19 mouse cellular contexts compared by ENCODE assay signal in genomic region chr1:43485204-43485603, GRCm38 (mm10). TPM values are rescaled to one million over a fixed set of nuclear protein-coding genes. Genes with fewer than 3 reads are reported as not detected.
DNase-seq lines count a peak whose midpoint lies in the region; ATAC-seq and TF ChIP-seq lines count a peak whose summit lies in the region.
"Had no signal": no experiment of that assay in that cellular context is flagged by ENCODE, and none has a peak within 500 bp of the region (broad histone marks: within the 10 kb centered on the region; RNA-seq: fewer than 3 reads in every experiment).

No protein-coding gene starts in this region.

- no peak overlapping the region for H3K9ac ChIP-seq in hindbrain, embryonic 14.5 days
- no peak overlapping the region for H3K9ac ChIP-seq in hindbrain, embryonic 16.5 days (ENCODE audit: low read depth, low read length)
- no peak overlapping the region for H3K9ac ChIP-seq in midbrain, embryonic 11.5 days (ENCODE audit: low read length)
- H3K9ac ChIP-seq in midbrain, embryonic 15.5 days = no peak overlapping the region
- no peak overlapping the region for H3K9ac ChIP-seq in liver, embryonic 13.5 days
- H3K9ac ChIP-seq in liver, postnatal 0 days (replicated peaks) = no peak overlapping the region
- H3K9ac ChIP-seq: embryonic facial prominence, embryonic 13.5 days; limb, embryonic 15.5 days; stomach, embryonic 15.5 days had no signal

- peaks cover 11% of the 10 kb centered on the region for H3K4me1 ChIP-seq in hindbrain, embryonic 14.5 days (replicated peaks; ENCODE audit: control insufficient read depth, insufficient read depth, low read length)
- H3K4me1 ChIP-seq in hindbrain, embryonic 16.5 days (ENCODE audit: control insufficient read depth, insufficient read depth, low read depth, low read length) = no peaks in the 10 kb centered on the region; the same call in 1 of the 2 replicates
- peaks cover 8% of the 10 kb centered on the region; the same call in 1 of the 2 replicates for H3K4me1 ChIP-seq in midbrain, embryonic 11.5 days (ENCODE audit: control insufficient read depth, insufficient read depth, low read length)
- no peaks in the 10 kb centered on the region for H3K4me1 ChIP-seq in midbrain, embryonic 15.5 days
- H3K4me1 ChIP-seq in liver, embryonic 13.5 days (replicated peaks) = peaks cover 55% of the 10 kb centered on the region
- H3K4me1 ChIP-seq in liver, postnatal 0 days (ENCODE audit: insufficient read depth) = peaks cover 16% of the 10 kb centered on the region

- TF ChIP-seq CTCF in liver, postnatal 0 days (IDR thresholded peaks at IDR 0.05; ENCODE audit: low read depth) = no peak

- WGBS in hindbrain, embryonic 14.5 days = 75% methylated on average over 9 of the region's 9 CpGs
- 71% methylated on average over 9 of the region's 9 CpGs for WGBS in hindbrain, embryonic 16.5 days
- 82% methylated on average over 9 of the region's 9 CpGs for WGBS in midbrain, embryonic 11.5 days
- WGBS in midbrain, embryonic 15.5 days = 62% methylated on average over 9 of the region's 9 CpGs
- WGBS in liver, embryonic 13.5 days (ENCODE audit: insufficient replicate concordance) = 79% methylated on average over 9 of the region's 9 CpGs
- WGBS in liver, postnatal 0 days (ENCODE audit: insufficient replicate concordance) = 62% methylated on average over 9 of the region's 9 CpGs

- no peak overlapping the region for H3K4me3 ChIP-seq in hindbrain, embryonic 14.5 days (replicated peaks; ENCODE audit: low read length)
- no peak overlapping the region for H3K4me3 ChIP-seq in hindbrain, embryonic 16.5 days (ENCODE audit: low read length)
- no peak overlapping the region for H3K4me3 ChIP-seq in midbrain, embryonic 11.5 days (ENCODE audit: low read depth, low read length)
- no peak overlapping the region for H3K4me3 ChIP-seq in midbrain, embryonic 15.5 days
- no peak overlapping the region for H3K4me3 ChIP-seq in liver, embryonic 13.5 days (replicated peaks)
- no peak overlapping the region for H3K4me3 ChIP-seq in liver, postnatal 0 days (ENCODE audit: low read depth, low read length)
- H3K4me3 ChIP-seq: embryonic facial prominence, embryonic 13.5 days; limb, embryonic 15.5 days; stomach, embryonic 15.5 days had no signal

- no peak overlapping the region for H3K27ac ChIP-seq in hindbrain, embryonic 14.5 days
- H3K27ac ChIP-seq in hindbrain, embryonic 16.5 days (ENCODE audit: low read depth, low read length) = no peak overlapping the region
- H3K27ac ChIP-seq in midbrain, embryonic 11.5 days (ENCODE audit: low read depth, low read length) = no peak overlapping the region
- H3K27ac ChIP-seq in midbrain, embryonic 15.5 days = no peak overlapping the region
- peak overlapping the region; percentile 40 for H3K27ac ChIP-seq in liver, embryonic 13.5 days
- 0 out of 2 replicates have a peak overlapping the region, but pooled peaks have one; percentile 36 for H3K27ac ChIP-seq in liver, postnatal 0 days (ENCODE audit: low read depth)
- H3K27ac ChIP-seq: embryonic facial prominence, embryonic 13.5 days; limb, embryonic 15.5 days; stomach, embryonic 15.5 days had no signal

- no peaks in the 10 kb centered on the region for H3K9me3 ChIP-seq in hindbrain, embryonic 14.5 days (ENCODE audit: control insufficient read depth, low read length)
- H3K9me3 ChIP-seq in hindbrain, embryonic 16.5 days (ENCODE audit: control insufficient read depth, low read length) = no peaks in the 10 kb centered on the region
- no peaks in the 10 kb centered on the region for H3K9me3 ChIP-seq in midbrain, embryonic 11.5 days (ENCODE audit: control insufficient read depth, low read length)
- H3K9me3 ChIP-seq in midbrain, embryonic 15.5 days = no peaks in the 10 kb centered on the region
- H3K9me3 ChIP-seq in liver, embryonic 13.5 days (replicated peaks) = no peaks in the 10 kb centered on the region
- H3K9me3 ChIP-seq in liver, postnatal 0 days (ENCODE audit: low read length) = no peaks in the 10 kb centered on the region
- H3K9me3 ChIP-seq: embryonic facial prominence, embryonic 13.5 days; limb, embryonic 15.5 days; stomach, embryonic 15.5 days had no signal

- ATAC-seq in hindbrain, embryonic 14.5 days (ENCODE audit: low FRiP score) = peak; percentile 9; the same call in 1 of the 2 replicates
- no peak for ATAC-seq in hindbrain, embryonic 16.5 days
- ATAC-seq in midbrain, embryonic 11.5 days (ENCODE audit: low FRiP score) = 0 out of 2 replicates have a peak, but pooled peaks have one; percentile 30
- ATAC-seq in midbrain, embryonic 15.5 days (replicated peaks) = no peak; the same call in 1 of the 2 replicates
- no peak for ATAC-seq in liver, embryonic 13.5 days (ENCODE audit: low read depth)
- ATAC-seq in liver, postnatal 0 days = peak; percentile 81
- ATAC-seq: lung, postnatal 0 days had no signal

- H3K36me3 ChIP-seq in hindbrain, embryonic 14.5 days (replicated peaks; ENCODE audit: control insufficient read depth, insufficient read depth) = no peaks in the 10 kb centered on the region
- H3K36me3 ChIP-seq in hindbrain, embryonic 16.5 days (ENCODE audit: control insufficient read depth, insufficient read depth, low read length) = no peaks in the 10 kb centered on the region
- no peaks in the 10 kb centered on the region for H3K36me3 ChIP-seq in midbrain, embryonic 11.5 days (ENCODE audit: control insufficient read depth, insufficient read depth, low read length)
- H3K36me3 ChIP-seq in midbrain, embryonic 15.5 days (replicated peaks) = no peaks in the 10 kb centered on the region
- H3K36me3 ChIP-seq in liver, embryonic 13.5 days = no peaks in the 10 kb centered on the region
- no peaks in the 10 kb centered on the region for H3K36me3 ChIP-seq in liver, postnatal 0 days (replicated peaks; ENCODE audit: insufficient read depth, low read length)
- H3K36me3 ChIP-seq: embryonic facial prominence, embryonic 13.5 days; limb, embryonic 15.5 days; stomach, embryonic 15.5 days had no signal

- no peaks in the 10 kb centered on the region for H3K27me3 ChIP-seq in hindbrain, embryonic 14.5 days (ENCODE audit: control insufficient read depth, insufficient read depth, low read length)
- no peaks in the 10 kb centered on the region for H3K27me3 ChIP-seq in hindbrain, embryonic 16.5 days (replicated peaks; ENCODE audit: control insufficient read depth, insufficient read depth, low read length)
- no peaks in the 10 kb centered on the region for H3K27me3 ChIP-seq in midbrain, embryonic 11.5 days (ENCODE audit: control insufficient read depth, insufficient read depth, low read length)
- no peaks in the 10 kb centered on the region for H3K27me3 ChIP-seq in midbrain, embryonic 15.5 days (replicated peaks)
- no peaks in the 10 kb centered on the region for H3K27me3 ChIP-seq in liver, embryonic 13.5 days
- H3K27me3 ChIP-seq in liver, postnatal 0 days (ENCODE audit: insufficient read depth, low read length) = no peaks in the 10 kb centered on the region
- H3K27me3 ChIP-seq: embryonic facial prominence, embryonic 13.5 days; limb, embryonic 15.5 days; stomach, embryonic 15.5 days had no signal

- DNase-seq in hindbrain, embryonic 14.5 days (ENCODE audit: low spot score) = no peak
- DNase-seq in midbrain, embryonic 11.5 days (ENCODE audit: low spot score, missing footprints) = no peak
- no peak for DNase-seq in liver, embryonic 13.5 days
- DNase-seq in liver, postnatal 0 days = no peak
- DNase-seq in lung, postnatal 25 days (ENCODE audit: low spot score) = no peak
- DNase-seq: adrenal gland, postnatal 25 days; B cell, adult 2 months; cerebellum, adult 11 months; cerebellum, postnatal 10 days; kidney, adult 18-20 months; right cerebral cortex, postnatal 14 days; spleen, adult 18-20 months; thymus, adult 2 months had no signal

- H3K4me2 ChIP-seq in hindbrain, embryonic 14.5 days (replicated peaks) = no peak overlapping the region
- H3K4me2 ChIP-seq in hindbrain, embryonic 16.5 days (ENCODE audit: low read length) = no peak overlapping the region
- no peak overlapping the region for H3K4me2 ChIP-seq in midbrain, embryonic 11.5 days
- H3K4me2 ChIP-seq in midbrain, embryonic 15.5 days = no peak overlapping the region
- H3K4me2 ChIP-seq in liver, embryonic 13.5 days = 0 out of 2 replicates have a peak overlapping the region, but pooled peaks have one; percentile 15
- H3K4me2 ChIP-seq in liver, postnatal 0 days (ENCODE audit: low read depth, low read length) = peak overlapping the region; percentile 53
- H3K4me2 ChIP-seq: embryonic facial prominence, embryonic 13.5 days; limb, embryonic 15.5 days; stomach, embryonic 15.5 days had no signal

- no peak for TF ChIP-seq EP300 in liver, postnatal 0 days (IDR thresholded peaks at IDR 0.05; ENCODE audit: low read depth)

RNA-seq across cellular contexts. Expression of gene Nck2, which starts 40.8 kb away (rescaled TPM):
- polyA plus RNA-seq in hindbrain, embryonic 14.5 days (2014; fragmentation: Nextera tagmentation; extraction: Ambion mirVana) = 37.9 and 40.4 TPM in 2 replicates
- 28.0 and 32.3 TPM in 2 replicates for polyA plus RNA-seq in hindbrain, embryonic 16.5 days (2015; fragmentation: Nextera tagmentation; extraction: Ambion mirVana)
- 30.2 and 33.6 TPM in 2 replicates for polyA plus RNA-seq in midbrain, embryonic 11.5 days (2014; fragmentation: Nextera tagmentation; extraction: Ambion mirVana)
- 35.5 and 37.6 TPM in 2 replicates for polyA plus RNA-seq in midbrain, embryonic 15.5 days (2015; fragmentation: Nextera tagmentation; extraction: Ambion mirVana)
- 10.5 and 12.6 TPM in 2 replicates for polyA plus RNA-seq in liver, embryonic 13.5 days (2015; fragmentation: Nextera tagmentation; extraction: Ambion mirVana)
- polyA plus RNA-seq in liver, postnatal 0 days (2015; fragmentation: Nextera tagmentation; extraction: Ambion mirVana) = 5.4 and 6.0 TPM in 2 replicates

Comparison
In these comparisons a context has a peak if more than half of its experiments do, and no peak if none do; other contexts are left out.
1. ATAC-seq: peak in hindbrain, embryonic 14.5 days (single experiment), midbrain, embryonic 11.5 days (single experiment) and liver, postnatal 0 days (single experiment); none in hindbrain, embryonic 16.5 days (single experiment), midbrain, embryonic 15.5 days (single experiment) and liver, embryonic 13.5 days (single experiment).
2. H3K27ac ChIP-seq: peak in liver, embryonic 13.5 days (single experiment) and liver, postnatal 0 days (single experiment); none in hindbrain, embryonic 14.5 days (single experiment), hindbrain, embryonic 16.5 days (single experiment), midbrain, embryonic 11.5 days (single experiment) and midbrain, embryonic 15.5 days (single experiment).
3. H3K4me2 ChIP-seq: peak in liver, embryonic 13.5 days (single experiment) and liver, postnatal 0 days (single experiment); none in hindbrain, embryonic 14.5 days (single experiment), hindbrain, embryonic 16.5 days (single experiment), midbrain, embryonic 11.5 days (single experiment) and midbrain, embryonic 15.5 days (single experiment).